Mouse (Mus musculus): Measurements from ENCODE around the gene Cd81. TPM values are rescaled to one million over a fixed set of nuclear protein-coding genes. Genes with fewer than 3 reads are reported as not detected.

Cd81 gene
- total RNA-seq, 1 experiment from 2014 or later, result 210 TPM

GRCm38 (mm10) chr7:143044049-143044825, 8.3 kb upstream of the Cd81 start:
- ATAC-seq (replicated peaks; ENCODE audit: low read depth, poor library complexity, severe bottlenecking), result no peak

GRCm38 (mm10) chr7:143044826-143045206, 7.7 kb upstream of the Cd81 start:
- no peak for ATAC-seq (replicated peaks; ENCODE audit: low read depth, poor library complexity, severe bottlenecking)

- ATAC-seq (replicated peaks; ENCODE audit: low read depth, poor library complexity, severe bottlenecking), result peak; percentile 33
Observed at GRCm38 (mm10) chr7:143046358-143046757, 6.2 kb upstream of the Cd81 start.

- ATAC-seq (replicated peaks; ENCODE audit: low read depth, poor library complexity, severe bottlenecking), result no peak
Observed at GRCm38 (mm10) chr7:143049331-143049730, 3.2 kb upstream of the Cd81 start.

GRCm38 (mm10) chr7:143049841-143050816, 2.4 kb upstream of the Cd81 start:
- no peak for ATAC-seq (replicated peaks; ENCODE audit: low read depth, poor library complexity, severe bottlenecking)

- no peak for ATAC-seq (replicated peaks; ENCODE audit: low read depth, poor library complexity, severe bottlenecking)
Observed at GRCm38 (mm10) chr7:143051316-143051715, 1.2 kb upstream of the Cd81 start.

- peak; percentile 9 for ATAC-seq (replicated peaks; ENCODE audit: low read depth, poor library complexity, severe bottlenecking)
Observed at GRCm38 (mm10) chr7:143053008-143053899, 715 bp downstream of the Cd81 start.

- ATAC-seq (replicated peaks; ENCODE audit: low read depth, poor library complexity, severe bottlenecking), result no peak
Observed at GRCm38 (mm10) chr7:143053961-143054611, 1.5 kb downstream of the Cd81 start.

- no peak for ATAC-seq (replicated peaks; ENCODE audit: low read depth, poor library complexity, severe bottlenecking)
Observed at GRCm38 (mm10) chr7:143054612-143054965, 2.0 kb downstream of the Cd81 start.

GRCm38 (mm10) chr7:143055001-143055400, 2.5 kb downstream of the Cd81 start:
- no peak for ATAC-seq (replicated peaks; ENCODE audit: low read depth, poor library complexity, severe bottlenecking)

- peak; percentile 37 for ATAC-seq (replicated peaks; ENCODE audit: low read depth, poor library complexity, severe bottlenecking)
Observed at GRCm38 (mm10) chr7:143055499-143056186, 3.1 kb downstream of the Cd81 start.

GRCm38 (mm10) chr7:143057023-143057422, 4.5 kb downstream of the Cd81 start:
- ATAC-seq (replicated peaks; ENCODE audit: low read depth, poor library complexity, severe bottlenecking), result no peak

- ATAC-seq (replicated peaks; ENCODE audit: low read depth, poor library complexity, severe bottlenecking), result peak; percentile 19
Observed at GRCm38 (mm10) chr7:143057667-143058220, 5.2 kb downstream of the Cd81 start.

GRCm38 (mm10) chr7:143058221-143058697, 5.7 kb downstream of the Cd81 start:
- peak; percentile 6; the same call in 1 of the 2 replicates for ATAC-seq (replicated peaks; ENCODE audit: low read depth, poor library complexity, severe bottlenecking)

GRCm38 (mm10) chr7:143059202-143059870, 6.8 kb downstream of the Cd81 start:
- ATAC-seq (replicated peaks; ENCODE audit: low read depth, poor library complexity, severe bottlenecking), result peak; percentile 11; the same call in 1 of the 2 replicates

GRCm38 (mm10) chr7:143062704-143063103, 10.2 kb downstream of the Cd81 start:
- ATAC-seq (replicated peaks; ENCODE audit: low read depth, poor library complexity, severe bottlenecking), result no peak

GRCm38 (mm10) chr7:143064226-143064625, 11.7 kb downstream of the Cd81 start:
- ATAC-seq (replicated peaks; ENCODE audit: low read depth, poor library complexity, severe bottlenecking), result no peak

- ATAC-seq (replicated peaks; ENCODE audit: low read depth, poor library complexity, severe bottlenecking), result no peak
Observed at GRCm38 (mm10) chr7:143065692-143066091, 13.2 kb downstream of the Cd81 start.

Data from common myeloid progenitor, adult 5-6 weeks (primary cell).